Mouse (Mus musculus): ENCODE data around the gene Spint5.
"Not testable (repeated sequence)": the region's sequence is repeated elsewhere in the genome, so short reads cannot be mapped to it uniquely, and the experiment has no call there.

GRCm38 (mm10) chr2:164716194-164716786 lies 1.2 kb downstream of the Spint5 start:
- TF ChIP-seq CTCF, EP300 (IDR thresholded peaks at IDR 0.05; ENCODE audit: low read depth): not testable (repeated sequence)
